Mouse (Mus musculus) liver, embryonic 15.5 days (tissue): ENCODE measurements around the gene Gngt1. TPM values are rescaled to one million over a fixed set of nuclear protein-coding genes. Genes with fewer than 3 reads are reported as not detected.
A peak's percentile ranks its signal among the peaks of the same experiment; 100 is the strongest.

Experiments
- ATAC-seq: fragments of 200-750 bp; cut with Nextera tagmentation; 2 replicates; pipeline ENCODE4 v1.8.0; 2017; ENCODE audit warnings: moderate number of reproducible peaks, mild to moderate bottlenecking, moderate library complexity; ENCODE audit not compliant: insufficient read depth
- H3K27ac ChIP-seq: fragments of 300-500 bp; sonication (generic); replicated peaks from 2 replicates; pipeline ENCODE4 v1.5.1; 2015; ENCODE audit warnings: mild to moderate bottlenecking, inconsistent platforms
- H3K27me3 ChIP-seq: fragments of 300-500 bp; sonication (generic); 2 replicates; pipeline ENCODE4 v1.6.1; 2015; ENCODE audit warnings: mild to moderate bottlenecking, inconsistent platforms
- H3K36me3 ChIP-seq: fragments of 300-500 bp; sonication (generic); replicated peaks from 2 replicates; pipeline ENCODE4 v1.6.1; 2015; ENCODE audit warnings: moderate library complexity, mild to moderate bottlenecking, inconsistent platforms
- H3K4me1 ChIP-seq: fragments of 300-500 bp; sonication (generic); replicated peaks from 2 replicates; pipeline ENCODE4 v1.6.1; 2015; ENCODE audit warnings: inconsistent platforms
- H3K4me2 ChIP-seq: fragments of 300-500 bp; sonication (generic); 2 replicates; pipeline ENCODE4 v1.6.1; 2015; ENCODE audit warnings: moderate library complexity, mild to moderate bottlenecking, inconsistent platforms
- H3K4me3 ChIP-seq: fragments of 300-500 bp; sonication (generic); replicated peaks from 2 replicates; pipeline ENCODE4 v1.5.1; 2015; ENCODE audit warnings: mild to moderate bottlenecking, inconsistent platforms
- H3K9ac ChIP-seq: fragments of 300-500 bp; sonication (generic); 2 replicates; pipeline ENCODE4 v1.6.1; 2015; ENCODE audit warnings: moderate library complexity, mild to moderate bottlenecking, inconsistent platforms
- H3K9me3 ChIP-seq: fragments of 300-500 bp; sonication (generic); replicated peaks from 2 replicates; pipeline ENCODE4 v1.6.1; 2016; ENCODE audit warnings: inconsistent platforms
- WGBS: fragments of 180-500 bp; shearing (Covaris S2); methylation state at CpG from one replicate; pipeline ENCODE4 v1.1.7; 2015; ENCODE audit warnings: mixed read lengths; ENCODE audit not compliant: insufficient replicate concordance; 5-methylcytosine and 5-hydroxymethylcytosine counted together
- polyA plus RNA-seq: library from polyadenylated mRNA; unstranded; fragments of >200 nt; fragmentation: Nextera tagmentation; extraction: Ambion mirVana; gene quantifications from 2 replicates; pipeline ENCODE4 v1.2.1, GENCODE M21; 2015

Gngt1 gene
- not detected in 2 replicates for polyA plus RNA-seq

DNA sequence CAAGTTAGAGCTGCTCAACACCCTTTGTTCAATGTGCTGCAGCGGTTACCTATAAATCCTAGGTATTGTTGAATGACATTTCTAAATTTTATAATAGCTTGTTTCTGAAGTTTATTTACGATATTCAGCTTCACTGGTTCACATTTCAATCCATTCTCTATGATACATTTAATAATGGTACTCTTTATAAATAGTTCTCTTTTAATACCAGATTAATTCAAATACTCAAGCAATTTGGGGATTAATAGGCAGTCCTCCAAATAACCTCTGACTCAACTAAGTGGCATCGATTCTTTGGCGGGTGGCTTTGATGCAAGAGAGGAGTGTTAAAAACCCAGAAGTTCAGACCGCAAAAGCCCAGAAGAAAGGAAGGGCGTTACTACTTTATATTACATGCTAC is at the start of gene Gngt1:
Gene Gngt1 (plus strand): TSS at position 301 of the 400 bp plus-strand sequence.
- Histone ChIP-seq H3K4me1 (no peaks in the 10 kb centered on the region), H3K9ac (no peak within 1 kb of the TSS), H3K9me3 (no peaks in the 10 kb centered on the region), H3K4me3 (no peak within 1 kb of the TSS), H3K27ac (no peak within 1 kb of the TSS), H3K27me3 (no peaks in the 10 kb centered on the region), H3K36me3 (no peaks in the 10 kb centered on the region), H3K4me2 (no peak within 1 kb of the TSS)
- ATAC-seq: no peak
- 76% methylated on average over 6 of the region's 6 CpGs for WGBS

DNA sequence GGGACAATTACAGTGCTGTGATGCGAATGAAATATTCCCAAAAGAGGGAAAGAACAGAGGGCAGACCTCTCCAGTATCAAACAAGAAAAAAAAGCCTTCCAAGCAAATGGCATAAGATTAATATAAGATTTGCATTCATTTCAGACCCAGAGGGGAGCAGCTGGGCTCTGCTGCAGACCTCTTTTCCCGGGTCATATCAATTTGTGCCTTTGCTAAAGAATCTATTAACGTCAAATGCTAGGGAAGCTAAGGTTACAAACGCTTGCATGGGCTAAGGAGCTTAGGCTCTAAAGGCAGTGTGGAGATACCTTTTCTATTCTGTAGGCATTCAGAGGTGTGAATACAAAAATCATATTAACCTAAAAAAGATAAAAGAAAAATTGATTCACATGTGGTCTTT is 38.6 kb upstream of the Gngt1 start:
- no peak for ATAC-seq
- Histone ChIP-seq H3K9ac (no peak overlapping the region), H3K27ac (no peak overlapping the region), H3K4me2 (no peak overlapping the region), H3K36me3 (no peaks in the 10 kb centered on the region), H3K4me1 (no peaks in the 10 kb centered on the region), H3K27me3 (no peaks in the 10 kb centered on the region), H3K4me3 (no peak overlapping the region), H3K9me3 (no peaks in the 10 kb centered on the region)
- WGBS: 46% methylated on average over 4 of the region's 4 CpGs

- no peak overlapping the region for H3K9ac ChIP-seq
- WGBS: 18% methylated on average over 31 of the region's 31 CpGs
These were observed 25.6 kb upstream of the Gngt1 start for GRCm38 (mm10) chr6:3967676-3968626.

DNA sequence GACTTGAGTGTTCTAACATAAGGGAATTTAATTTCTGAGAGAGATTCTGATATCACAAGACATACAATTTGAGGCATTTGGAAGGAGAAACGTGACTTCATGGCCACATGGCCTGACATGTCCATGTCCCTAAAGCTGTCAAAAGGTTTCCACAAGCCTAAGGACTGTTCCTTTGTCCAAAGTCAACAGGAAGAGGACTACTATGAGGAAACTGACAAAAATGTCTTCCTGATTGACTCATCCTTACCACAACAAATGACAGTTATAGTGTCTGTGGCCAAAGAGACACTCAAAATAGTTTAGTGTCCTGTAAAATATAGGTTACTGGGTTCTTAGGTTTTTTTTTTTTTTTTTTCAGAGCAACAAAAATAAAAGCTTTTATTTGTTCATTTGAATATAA is 19.9 kb upstream of the Gngt1 start:
- H3K9ac ChIP-seq: no peak overlapping the region
- H3K4me1 ChIP-seq: no peaks in the 10 kb centered on the region
- no peak overlapping the region for H3K4me3 ChIP-seq
- no peak overlapping the region for H3K27ac ChIP-seq
- H3K27me3 ChIP-seq: no peaks in the 10 kb centered on the region
- 25% methylated on average over 1 of the region's 1 CpGs for WGBS
- H3K36me3 ChIP-seq: no peaks in the 10 kb centered on the region
- H3K9me3 ChIP-seq: no peaks in the 10 kb centered on the region
- no peak for ATAC-seq
- H3K4me2 ChIP-seq: no peak overlapping the region

More at GRCm38 (mm10) chr6:3967676-3968626, 25.6 kb upstream of the Gngt1 start:
- no peak for ATAC-seq
- Histone ChIP-seq H3K27me3 (no peaks in the 10 kb centered on the region), H3K4me3 (no peak overlapping the region), H3K4me2 (peak overlapping the region; percentile 23), H3K4me1 (no peaks in the 10 kb centered on the region), H3K27ac (no peak overlapping the region), H3K9me3 (no peaks in the 10 kb centered on the region), H3K36me3 (no peaks in the 10 kb centered on the region)

DNA sequence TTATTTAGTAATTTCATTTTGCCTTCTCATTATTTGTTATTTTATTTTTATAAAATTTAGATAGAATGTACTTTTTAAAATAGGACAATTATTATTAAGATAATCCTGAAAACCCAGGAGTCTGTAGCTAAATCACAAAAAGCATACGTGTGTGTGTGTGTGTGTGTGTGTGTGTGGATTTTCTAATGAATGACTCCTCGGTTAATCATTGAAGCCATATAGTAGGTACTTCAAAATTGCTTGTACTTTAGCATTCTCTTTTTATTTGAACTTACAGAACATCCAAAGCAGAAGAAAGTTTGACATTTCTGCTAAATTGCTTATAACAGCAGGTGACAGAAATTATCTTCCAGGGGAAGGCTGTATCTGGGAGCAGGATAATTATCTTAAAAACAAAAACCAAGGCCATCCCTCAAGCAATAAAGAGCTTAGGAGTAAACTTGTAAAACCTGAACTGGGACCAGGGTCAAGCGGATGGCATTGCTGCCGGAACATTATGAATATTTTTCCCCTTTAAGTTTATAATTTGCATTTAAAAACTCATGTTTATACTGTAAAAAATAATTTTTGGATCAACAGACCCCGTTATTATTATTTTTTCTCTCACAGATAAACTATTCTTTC is 10.8 kb upstream of the Gngt1 start:
- Histone ChIP-seq H3K9ac (no peak overlapping the region), H3K27me3 (no peaks in the 10 kb centered on the region), H3K9me3 (no peaks in the 10 kb centered on the region), H3K4me1 (no peaks in the 10 kb centered on the region), H3K27ac (no peak overlapping the region), H3K4me2 (no peak overlapping the region), H3K36me3 (no peaks in the 10 kb centered on the region), H3K4me3 (no peak overlapping the region)
- 62% methylated on average over 5 of the region's 5 CpGs for WGBS
- no peak for ATAC-seq

DNA sequence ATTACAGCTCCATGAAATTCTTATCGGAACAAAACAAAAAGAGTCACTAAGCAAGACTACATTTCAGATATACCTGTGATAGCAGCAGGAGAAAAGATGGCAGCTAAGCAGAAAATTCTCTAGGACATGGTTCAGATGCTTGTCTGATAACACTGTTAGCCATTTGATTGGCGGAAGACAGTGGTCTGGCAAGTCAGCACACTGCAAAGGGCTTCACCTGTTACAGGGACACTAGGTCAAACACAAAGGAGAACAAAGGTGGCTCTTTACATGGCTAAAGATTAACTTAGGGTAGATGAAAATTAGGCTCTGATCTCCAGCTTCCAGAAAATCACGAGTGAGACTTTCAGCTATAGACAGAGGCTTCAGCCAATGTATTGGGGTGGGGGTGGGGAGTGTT is 4.8 kb upstream of the Gngt1 start, which contains the start of gene Tfpi2:
Gene Tfpi2 (minus strand): TSS at position 170 of the 400 bp plus-strand sequence.
- ATAC-seq: peak; percentile 90
- Histone ChIP-seq H3K36me3 (no peaks in the 10 kb centered on the region), H3K27me3 (no peaks in the 10 kb centered on the region), H3K4me3 (peak within 1 kb of the TSS; percentile 29), H3K4me1 (no peaks in the 10 kb centered on the region), H3K4me2 (no peak within 1 kb of the TSS), H3K9ac (no peak within 1 kb of the TSS), H3K27ac (0 out of 2 replicates have a peak within 1 kb of the TSS, but pooled peaks have one; percentile 38), H3K9me3 (no peaks in the 10 kb centered on the region)
- 52% methylated on average over 3 of the region's 3 CpGs for WGBS

- no peaks in the 10 kb centered on the region for H3K9me3 ChIP-seq
- no peak overlapping the region for H3K4me2 ChIP-seq
- no peak overlapping the region for H3K4me3 ChIP-seq
- H3K9ac ChIP-seq: no peak overlapping the region
- no peaks in the 10 kb centered on the region for H3K27me3 ChIP-seq
- 51% methylated on average over 4 of the region's 4 CpGs for WGBS
- ATAC-seq: no peak
- H3K4me1 ChIP-seq: no peaks in the 10 kb centered on the region; the same call in 1 of the 2 replicates
- H3K27ac ChIP-seq: no peak overlapping the region
- no peaks in the 10 kb centered on the region for H3K36me3 ChIP-seq
These were observed 4.5 kb downstream of the Gngt1 start for GRCm38 (mm10) chr6:3998089-3998488.

GRCm38 (mm10) chr6:3999296-3999695 is 5.7 kb downstream of the Gngt1 start:
- no peak overlapping the region for H3K4me2 ChIP-seq
- no peaks in the 10 kb centered on the region; the same call in 1 of the 2 replicates for H3K4me1 ChIP-seq
- 67% methylated on average over 6 of the region's 6 CpGs for WGBS
- H3K27me3 ChIP-seq: no peaks in the 10 kb centered on the region
- H3K4me3 ChIP-seq: no peak overlapping the region
- no peak for ATAC-seq
- no peaks in the 10 kb centered on the region for H3K36me3 ChIP-seq
- H3K27ac ChIP-seq: no peak overlapping the region
- H3K9ac ChIP-seq: no peak overlapping the region
- H3K9me3 ChIP-seq: no peaks in the 10 kb centered on the region

DNA sequence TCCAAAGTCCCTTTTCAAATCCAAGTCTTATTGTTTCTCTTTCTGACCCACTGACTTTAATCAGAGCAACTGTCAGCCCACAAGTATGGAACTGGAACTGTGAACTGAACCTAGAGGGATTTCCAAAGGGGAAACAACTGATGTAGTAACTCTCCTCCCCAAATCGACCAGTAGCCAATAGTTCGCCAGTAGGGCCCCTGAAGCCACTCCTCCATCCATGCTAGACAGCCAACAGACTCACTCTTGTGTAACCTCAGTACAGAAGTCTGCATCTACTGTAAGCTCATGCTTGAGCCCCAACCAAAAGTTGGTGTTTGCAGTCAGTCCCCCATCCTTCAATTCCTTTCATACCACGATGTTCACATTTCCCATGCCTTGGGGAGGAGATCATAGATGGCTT is 7.1 kb downstream of the Gngt1 start:
- no peak for ATAC-seq
- Histone ChIP-seq H3K9me3 (no peaks in the 10 kb centered on the region), H3K27ac (no peak overlapping the region), H3K4me1 (no peaks in the 10 kb centered on the region; the same call in 1 of the 2 replicates), H3K27me3 (no peaks in the 10 kb centered on the region), H3K9ac (no peak overlapping the region), H3K4me3 (no peak overlapping the region), H3K4me2 (no peak overlapping the region), H3K36me3 (no peaks in the 10 kb centered on the region)
- WGBS: 43% methylated on average over 3 of the region's 3 CpGs

DNA sequence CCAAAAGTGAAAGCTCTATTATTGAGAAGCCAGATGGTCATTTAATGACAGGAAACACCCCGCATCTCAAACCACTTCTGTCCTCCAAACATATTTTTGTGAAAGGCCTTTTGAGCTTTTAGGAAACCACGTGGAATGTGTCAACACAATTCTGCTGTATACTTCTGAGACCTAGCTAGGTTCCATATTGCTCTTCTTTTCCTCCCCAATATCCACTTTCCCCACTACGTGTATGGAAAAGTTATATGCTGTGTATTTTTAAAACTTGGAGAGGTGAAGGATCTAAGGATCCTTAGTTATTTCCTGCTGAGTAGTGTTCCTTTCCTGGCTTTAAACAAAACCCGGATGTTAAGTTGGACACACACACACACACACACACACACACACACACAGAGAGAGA is 9.9 kb downstream of the Gngt1 start:
- Histone ChIP-seq H3K36me3 (no peaks in the 10 kb centered on the region), H3K4me1 (no peaks in the 10 kb centered on the region; the same call in 1 of the 2 replicates), H3K9ac (no peak overlapping the region), H3K4me2 (peak overlapping the region; percentile 7; the same call in 1 of the 2 replicates), H3K4me3 (peak overlapping the region; percentile 51; the same call in 1 of the 2 replicates), H3K27ac (no peak overlapping the region), H3K9me3 (no peaks in the 10 kb centered on the region), H3K27me3 (no peaks in the 10 kb centered on the region)
- WGBS: 11% methylated on average over 4 of the region's 4 CpGs
- ATAC-seq: peak; percentile 33

DNA sequence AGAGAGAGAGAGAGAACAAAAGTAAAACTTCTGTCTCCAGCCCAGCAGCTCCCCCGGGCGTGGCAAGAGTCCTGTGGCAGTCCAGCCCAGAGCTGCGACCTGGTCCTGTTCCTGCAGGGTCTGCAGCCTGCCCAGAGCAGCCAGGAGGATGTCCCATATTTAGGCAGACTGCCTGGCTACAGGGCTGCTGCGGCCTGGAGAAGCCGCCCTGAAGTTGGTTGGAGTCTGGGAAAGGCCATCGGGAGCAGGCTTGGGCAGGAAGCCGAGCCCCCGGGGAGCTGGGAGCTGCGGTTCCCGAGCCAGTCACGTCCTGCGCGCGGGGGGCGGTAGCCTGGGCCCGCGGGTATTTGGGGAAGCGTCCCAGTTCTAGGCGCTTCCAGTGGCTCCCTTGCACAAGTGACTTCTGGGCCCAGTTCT is 10.3 kb downstream of the Gngt1 start, which contains the start of gene Gng11:
Gene Gng11 (plus strand): TSS at position 15 of the 417 bp plus-strand sequence.
- Histone ChIP-seq H3K9me3 (no peaks in the 10 kb centered on the region), H3K27ac (peak within 1 kb of the TSS; percentile 72), H3K27me3 (no peaks in the 10 kb centered on the region), H3K4me2 (peak within 1 kb of the TSS; percentile 59), H3K9ac (peak within 1 kb of the TSS; percentile 9; the same call in 1 of the 2 replicates), H3K36me3 (no peaks in the 10 kb centered on the region), H3K4me3 (peak within 1 kb of the TSS; percentile 51), H3K4me1 (no peaks in the 10 kb centered on the region; the same call in 1 of the 2 replicates)
- peak; percentile 69 for ATAC-seq
- 0% methylated on average over 19 of the region's 19 CpGs for WGBS
